Mouse (Mus musculus) limb, embryonic 14.5 days (tissue): ENCODE measurements around the gene Mapkapk3. TPM values are rescaled to one million over a fixed set of nuclear protein-coding genes. Genes with fewer than 3 reads are reported as not detected.

Experiments
- ATAC-seq: fragments of 200-750 bp; cut with Nextera tagmentation; 2 replicates; pipeline ENCODE4 v1.8.0; 2017; ENCODE audit warnings: low read depth, moderate number of reproducible peaks, moderate TSS enrichment; ENCODE audit not compliant: low FRiP score
- DNase-seq: peaks from one replicate; pipeline ENCODE4 v3.0.0-alpha.2; 2015; ENCODE audit warnings: low spot score
- H3K27ac ChIP-seq: fragments of 300-500 bp; sonication (generic); replicated peaks from 2 replicates; pipeline ENCODE4 v1.5.1; 2014; ENCODE audit warnings: low read depth, mild to moderate bottlenecking, low read length, moderate library complexity, mixed read lengths
- H3K27me3 ChIP-seq: fragments of 300-500 bp; sonication (generic); 2 replicates; pipeline ENCODE4 v1.6.1; 2014; ENCODE audit warnings: low read length, mixed read lengths; ENCODE audit not compliant: control insufficient read depth, insufficient read depth
- H3K36me3 ChIP-seq: fragments of 300-500 bp; sonication (generic); 2 replicates; pipeline ENCODE4 v1.6.1; 2014; ENCODE audit warnings: mild to moderate bottlenecking, low read length, moderate library complexity, mixed read lengths; ENCODE audit not compliant: control insufficient read depth, insufficient read depth
- H3K4me1 ChIP-seq: fragments of 300-500 bp; sonication (generic); 2 replicates; pipeline ENCODE4 v1.6.1; 2014; ENCODE audit warnings: antibody characterized with exemption, low read length, mixed read lengths; ENCODE audit not compliant: control insufficient read depth, insufficient read depth
- H3K4me2 ChIP-seq: fragments of 300-500 bp; sonication (generic); replicated peaks from 2 replicates; pipeline ENCODE4 v1.6.1; 2014; ENCODE audit warnings: low read depth, mild to moderate bottlenecking, low read length, moderate library complexity; ENCODE audit not compliant: severe bottlenecking
- H3K4me3 ChIP-seq: fragments of 300-500 bp; sonication (generic); replicated peaks from 2 replicates; pipeline ENCODE4 v1.5.1; 2014; ENCODE audit warnings: low read length
- H3K9ac ChIP-seq: fragments of 300-500 bp; sonication (generic); 2 replicates; pipeline ENCODE4 v1.6.1; 2014; ENCODE audit warnings: mild to moderate bottlenecking, low read depth, low read length, moderate library complexity; ENCODE audit not compliant: severe bottlenecking
- H3K9me3 ChIP-seq: fragments of 300-500 bp; sonication (generic); 2 replicates; pipeline ENCODE4 v1.6.1; 2016; ENCODE audit warnings: low read length; ENCODE audit not compliant: control insufficient read depth
- POLR2A ChIP-seq: fragments of 200-500 bp; IDR thresholded peaks from 2 replicates; pipeline ENCODE4 v1.8.0; 2012; ENCODE audit warnings: inconsistent platforms, mild to moderate bottlenecking, moderate library complexity, borderline replicate concordance; ENCODE audit not compliant: insufficient read depth, insufficient read length; ENCODE audit errors: extremely low read depth
- WGBS: fragments of 180-500 bp; shearing (Covaris S2); extraction: QIAGEN DNeasy Blood & Tissue Kit; methylation state at CpG from one replicate; pipeline ENCODE4 v1.1.7; 2014; 5-methylcytosine and 5-hydroxymethylcytosine counted together
- polyA plus RNA-seq, 2 experiments: library from polyadenylated mRNA; depleted of rRNA in 1 of 2; stranded (reverse) in 1 of 2; unstranded in 1 of 2; fragments of >200 nt; fragmentation: Nextera tagmentation in 1 of 2; extraction: Ambion mirVana in 1 of 2; gene quantifications; 2 replicates each; pipeline versions ENCODE4 v1.2.1 to v1.2.3; 2012 to 2014

Gene Mapkapk3
- polyA plus RNA-seq, 2 experiments = 9.7 to 15.2 TPM

DNA sequence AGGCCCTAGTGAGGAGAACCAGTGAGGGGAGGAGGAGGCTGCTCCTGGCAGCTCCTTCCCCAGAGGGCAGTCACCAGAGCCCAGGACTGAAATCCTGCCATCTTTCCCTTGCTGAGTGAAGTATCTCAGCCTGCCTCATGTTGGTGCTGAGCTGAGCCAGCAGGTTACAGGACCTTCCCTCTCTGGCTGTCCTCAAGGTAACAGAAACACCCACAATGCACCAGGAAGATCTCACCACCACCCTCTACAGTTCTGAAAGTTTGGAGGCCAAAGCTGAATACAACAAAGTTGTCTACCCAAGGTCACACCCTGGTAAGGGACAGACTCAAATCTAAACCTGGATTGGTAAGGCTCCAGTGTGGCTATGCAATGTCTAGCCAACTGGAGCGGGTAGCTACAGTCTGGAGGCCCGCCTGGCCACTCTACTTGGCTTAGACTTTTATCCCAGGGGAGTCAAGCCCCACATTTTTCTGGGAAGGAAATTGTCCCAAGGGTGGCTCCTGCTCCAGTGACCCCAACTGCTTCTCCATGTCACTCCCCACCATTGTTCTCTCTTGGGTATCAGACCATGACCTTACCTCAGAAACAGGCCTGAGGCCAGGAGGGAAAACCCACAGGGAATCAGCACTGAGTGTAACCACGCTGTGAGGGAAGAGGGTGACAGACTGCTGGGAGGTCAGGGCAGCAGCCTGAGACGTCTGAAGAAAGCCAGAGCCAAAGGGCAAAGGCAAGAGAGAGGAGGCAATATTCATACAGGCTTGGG, 35.3 kb upstream of the Mapkapk3 start:
- H3K9ac ChIP-seq = no peak overlapping the region
- WGBS = 62% methylated on average over 4 of the region's 4 CpGs
- no peaks in the 10 kb centered on the region for H3K27me3 ChIP-seq
- no peak overlapping the region for H3K4me2 ChIP-seq
- H3K4me1 ChIP-seq = no peaks in the 10 kb centered on the region; the same call in 1 of the 2 replicates
- ATAC-seq (no peak), DNase-seq (no peak)
- H3K27ac ChIP-seq = no peak overlapping the region
- TF ChIP-seq POLR2A = no peak
- no peak overlapping the region for H3K4me3 ChIP-seq
- no peaks in the 10 kb centered on the region for H3K9me3 ChIP-seq
- H3K36me3 ChIP-seq = 0 out of 2 replicates have a peak, but pooled peaks cover 3% of the 10 kb centered on the region

DNA sequence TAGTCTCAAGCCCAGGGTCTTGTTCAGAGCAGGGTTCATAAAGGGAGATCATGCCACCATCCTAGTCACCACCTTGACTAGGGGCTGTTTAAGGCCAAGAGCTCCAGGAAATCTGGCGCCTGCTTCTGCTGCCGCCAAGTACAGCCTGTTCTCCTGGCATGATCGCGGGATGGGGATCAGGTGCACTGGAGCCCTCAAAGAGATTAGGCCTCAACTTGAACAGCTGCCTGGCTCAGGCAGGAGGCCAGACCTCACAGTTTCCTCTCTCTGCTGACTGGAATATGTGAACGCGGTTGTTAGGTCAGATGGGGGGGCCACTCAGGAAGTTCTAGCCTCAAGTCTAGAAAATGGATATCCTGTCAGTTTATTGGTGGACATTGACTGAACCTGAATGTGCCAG, 33.9 kb upstream of the Mapkapk3 start:
- 55% methylated on average over 6 of the region's 6 CpGs for WGBS
- H3K36me3 ChIP-seq = no peaks in the 10 kb centered on the region
- H3K4me2 ChIP-seq = no peak overlapping the region
- H3K9ac ChIP-seq = no peak overlapping the region
- H3K9me3 ChIP-seq = no peaks in the 10 kb centered on the region
- H3K27me3 ChIP-seq = no peaks in the 10 kb centered on the region
- no peak for ATAC-seq
- no peaks in the 10 kb centered on the region; the same call in 1 of the 2 replicates for H3K4me1 ChIP-seq
- H3K4me3 ChIP-seq = no peak overlapping the region
- TF ChIP-seq POLR2A = no peak
- peak; percentile 44 for DNase-seq
- no peak overlapping the region for H3K27ac ChIP-seq

DNA sequence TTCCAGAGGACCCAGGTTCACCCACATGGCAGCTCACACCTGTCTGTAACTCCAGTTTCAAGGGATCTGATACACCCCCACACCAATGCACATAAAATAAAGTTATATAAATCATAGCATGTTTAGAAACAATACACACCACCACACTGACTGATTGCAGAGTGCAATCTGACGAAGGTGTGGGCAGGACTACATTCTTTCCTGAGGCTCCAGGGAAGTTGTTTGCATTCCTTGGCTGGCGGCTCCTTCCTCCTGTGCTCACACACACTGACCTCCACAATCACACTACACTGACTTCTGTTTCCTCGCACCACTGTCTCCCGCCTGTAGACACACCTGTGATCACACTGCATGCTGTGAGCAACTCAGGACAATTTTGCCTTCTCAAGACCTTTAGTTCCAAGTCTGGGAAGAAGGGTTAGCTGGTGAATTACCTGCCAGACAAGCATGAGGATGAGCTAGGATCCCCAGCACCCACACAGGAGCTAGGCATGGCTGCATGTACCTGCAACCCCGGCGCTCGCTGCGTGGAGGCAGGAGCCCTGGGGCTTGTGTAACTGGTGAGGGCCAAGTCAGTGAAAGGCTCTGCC, 32.9 kb upstream of the Mapkapk3 start:
- no peak for DNase-seq
- Histone ChIP-seq H3K27ac (no peak overlapping the region), H3K9me3 (no peaks in the 10 kb centered on the region), H3K4me3 (no peak overlapping the region), H3K27me3 (no peaks in the 10 kb centered on the region), H3K36me3 (no peaks in the 10 kb centered on the region), H3K4me2 (no peak overlapping the region), H3K9ac (no peak overlapping the region), H3K4me1 (no peaks in the 10 kb centered on the region; the same call in 1 of the 2 replicates)
- TF ChIP-seq POLR2A = no peak
- WGBS = 77% methylated on average over 8 of the region's 8 CpGs
- ATAC-seq = no peak

DNA sequence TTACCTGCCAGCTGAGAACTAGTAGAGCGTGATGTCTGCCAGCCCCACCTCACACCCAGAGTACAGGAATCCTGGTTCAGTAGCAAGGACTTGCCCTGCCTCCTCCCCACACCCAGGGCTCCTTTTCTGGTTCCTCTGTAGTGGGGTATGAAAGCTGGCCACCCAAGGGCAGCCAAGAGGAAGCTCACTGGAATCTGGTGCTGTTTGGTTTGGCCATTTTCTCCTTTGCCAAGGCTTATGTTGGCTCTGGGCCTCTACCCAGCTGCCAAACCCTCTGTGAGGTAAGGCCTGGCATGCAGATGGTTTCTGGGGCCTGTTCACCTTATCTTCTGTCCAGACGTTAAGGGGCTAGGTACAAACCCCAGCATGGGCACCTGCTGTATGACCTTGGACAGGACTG, 26.1 kb upstream of the Mapkapk3 start:
- H3K9ac ChIP-seq = no peak overlapping the region
- no peaks in the 10 kb centered on the region for H3K4me1 ChIP-seq
- DNase-seq (no peak), ATAC-seq (no peak)
- no peaks in the 10 kb centered on the region for H3K27me3 ChIP-seq
- no peak overlapping the region for H3K4me3 ChIP-seq
- TF ChIP-seq POLR2A = no peak
- no peak overlapping the region for H3K27ac ChIP-seq
- WGBS = 71% methylated on average over 2 of the region's 2 CpGs
- H3K4me2 ChIP-seq = no peak overlapping the region
- H3K9me3 ChIP-seq = no peaks in the 10 kb centered on the region
- H3K36me3 ChIP-seq = no peaks in the 10 kb centered on the region

DNA sequence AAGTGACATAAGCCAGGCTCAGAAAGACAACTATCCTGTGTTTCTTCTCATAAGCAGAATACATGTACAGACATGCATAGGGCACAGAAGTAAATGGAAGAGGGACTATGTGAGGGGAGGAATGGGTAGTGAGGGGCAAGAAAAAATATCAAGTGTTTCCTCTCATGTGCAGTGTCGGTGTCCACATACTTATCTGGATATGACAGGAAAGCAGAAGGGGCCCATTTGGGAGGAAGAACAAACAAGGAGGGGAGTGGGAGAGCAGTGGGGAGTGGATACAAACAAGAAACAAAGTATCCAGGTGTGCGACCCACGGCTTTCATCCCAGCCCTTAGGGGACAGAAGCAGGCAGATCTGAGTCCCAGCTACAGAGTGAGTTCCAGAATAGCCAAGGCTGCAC, 24.2 kb upstream of the Mapkapk3 start:
- ATAC-seq = no peak
- 81% methylated on average over 3 of the region's 3 CpGs for WGBS
- TF ChIP-seq POLR2A = no peak

More for the DNA sequence above, 24.2 kb upstream of the Mapkapk3 start:
- H3K9ac ChIP-seq = no peak overlapping the region
- no peak for DNase-seq
- H3K27me3 ChIP-seq = no peaks in the 10 kb centered on the region
- no peak overlapping the region for H3K4me3 ChIP-seq
- no peaks in the 10 kb centered on the region for H3K9me3 ChIP-seq
- H3K27ac ChIP-seq = no peak overlapping the region
- H3K4me1 ChIP-seq = no peaks in the 10 kb centered on the region
- no peak overlapping the region for H3K4me2 ChIP-seq
- H3K36me3 ChIP-seq = no peaks in the 10 kb centered on the region
